Mouse (Mus musculus): ENCODE measurements around the gene Rubcnl.

The Rubcnl gene

GRCm38 (mm10) chr14:75015856-75016714 lies at the start of gene Rubcnl:
Rubcnl (plus strand) TSS chr14:75016027.
- peak; percentile 67 to 72 for DNase-seq (ENCODE audit: low spot score in 2 of 2)

- DNase-seq (ENCODE audit: low spot score in 2 of 2), result no peak
These were observed 43.6 kb upstream of the Rubcnl start for GRCm38 (mm10) chr14:74972216-74972615.

GRCm38 (mm10) chr14:74972687-74973086 lies 43.1 kb upstream of the Rubcnl start:
- no peak for DNase-seq (ENCODE audit: low spot score in 2 of 2)

- no peak for DNase-seq (ENCODE audit: low spot score in 2 of 2)
These were observed 41.6 kb upstream of the Rubcnl start for GRCm38 (mm10) chr14:74974136-74974651.

GRCm38 (mm10) chr14:74976972-74977371 lies 38.9 kb upstream of the Rubcnl start:
- no peak for DNase-seq (ENCODE audit: low spot score in 2 of 2)

GRCm38 (mm10) chr14:74981016-74981415 lies 34.8 kb upstream of the Rubcnl start:
- no peak for DNase-seq (ENCODE audit: low spot score in 2 of 2)

GRCm38 (mm10) chr14:74983079-74983478 lies 32.7 kb upstream of the Rubcnl start:
- no peak for DNase-seq (ENCODE audit: low spot score in 2 of 2)

GRCm38 (mm10) chr14:74984817-74985391 lies 30.9 kb upstream of the Rubcnl start:
- no peak for DNase-seq (ENCODE audit: low spot score in 2 of 2)

GRCm38 (mm10) chr14:74985658-74986057 lies 30.2 kb upstream of the Rubcnl start:
- DNase-seq (ENCODE audit: low spot score in 2 of 2), result no peak

GRCm38 (mm10) chr14:74986527-74986926 lies 29.3 kb upstream of the Rubcnl start:
- no peak for DNase-seq (ENCODE audit: low spot score in 2 of 2)

- no peak for DNase-seq (ENCODE audit: low spot score in 2 of 2)
These were observed 26.5 kb upstream of the Rubcnl start for GRCm38 (mm10) chr14:74989322-74989721.

- no peak for DNase-seq (ENCODE audit: low spot score in 2 of 2)
These were observed 25.9 kb upstream of the Rubcnl start for GRCm38 (mm10) chr14:74989909-74990308.

GRCm38 (mm10) chr14:74990504-74990903 lies 25.3 kb upstream of the Rubcnl start:
- no peak for DNase-seq (ENCODE audit: low spot score in 2 of 2)

- no peak for DNase-seq (ENCODE audit: low spot score in 2 of 2)
These were observed 19.3 kb upstream of the Rubcnl start for GRCm38 (mm10) chr14:74996556-74996955.

- DNase-seq (ENCODE audit: low spot score in 2 of 2), result peak in 1 of 2 experiments; percentile 11
These were observed 18.8 kb upstream of the Rubcnl start for GRCm38 (mm10) chr14:74997041-74997440.

- DNase-seq (ENCODE audit: low spot score in 2 of 2), result no peak
These were observed 14.5 kb upstream of the Rubcnl start for GRCm38 (mm10) chr14:75001364-75001763.

GRCm38 (mm10) chr14:75003356-75003755 lies 12.5 kb upstream of the Rubcnl start:
- DNase-seq (ENCODE audit: low spot score in 2 of 2), result no peak

- DNase-seq (ENCODE audit: low spot score in 2 of 2), result no peak
These were observed 10.2 kb upstream of the Rubcnl start for GRCm38 (mm10) chr14:75005478-75006199.

GRCm38 (mm10) chr14:75010346-75010745 lies 5.5 kb upstream of the Rubcnl start:
- no peak for DNase-seq (ENCODE audit: low spot score in 2 of 2)

- DNase-seq (ENCODE audit: low spot score in 2 of 2), result no peak
These were observed 4.7 kb upstream of the Rubcnl start for GRCm38 (mm10) chr14:75010986-75011655.

GRCm38 (mm10) chr14:75016715-75017020 lies 841 bp downstream of the Rubcnl start:
- DNase-seq (ENCODE audit: low spot score in 2 of 2), result no peak

- no peak for DNase-seq (ENCODE audit: low spot score in 2 of 2)
These were observed 1.4 kb downstream of the Rubcnl start for GRCm38 (mm10) chr14:75017277-75017676.
